Mouse (Mus musculus) gastrocnemius, postnatal 14 days (tissue): ENCODE data around the gene Slc22a18. TPM values are rescaled to one million over a fixed set of nuclear protein-coding genes. Genes with fewer than 3 reads are reported as not detected.

Experiments
- DNase-seq: peaks from one replicate; pipeline ENCODE4 v3.0.0; 2021; ENCODE audit warnings: mixed read lengths
- intact Hi-C: fragments of 180-260 bp; cut with DNase I; formaldehyde crosslinking; loops from one replicate; pipeline ENCODE4 v1.15.1; 2025; ENCODE audit warnings: low total_unique reads
- total RNA-seq, 2 experiments: library from RNA; stranded (reverse); gene quantifications; 2 replicates each; pipeline ENCODE4 v1.2.3; 2021

Slc22a18 gene
- total RNA-seq, 2 experiments from 2014 or later: 0.31 to 0.35 TPM

DNA sequence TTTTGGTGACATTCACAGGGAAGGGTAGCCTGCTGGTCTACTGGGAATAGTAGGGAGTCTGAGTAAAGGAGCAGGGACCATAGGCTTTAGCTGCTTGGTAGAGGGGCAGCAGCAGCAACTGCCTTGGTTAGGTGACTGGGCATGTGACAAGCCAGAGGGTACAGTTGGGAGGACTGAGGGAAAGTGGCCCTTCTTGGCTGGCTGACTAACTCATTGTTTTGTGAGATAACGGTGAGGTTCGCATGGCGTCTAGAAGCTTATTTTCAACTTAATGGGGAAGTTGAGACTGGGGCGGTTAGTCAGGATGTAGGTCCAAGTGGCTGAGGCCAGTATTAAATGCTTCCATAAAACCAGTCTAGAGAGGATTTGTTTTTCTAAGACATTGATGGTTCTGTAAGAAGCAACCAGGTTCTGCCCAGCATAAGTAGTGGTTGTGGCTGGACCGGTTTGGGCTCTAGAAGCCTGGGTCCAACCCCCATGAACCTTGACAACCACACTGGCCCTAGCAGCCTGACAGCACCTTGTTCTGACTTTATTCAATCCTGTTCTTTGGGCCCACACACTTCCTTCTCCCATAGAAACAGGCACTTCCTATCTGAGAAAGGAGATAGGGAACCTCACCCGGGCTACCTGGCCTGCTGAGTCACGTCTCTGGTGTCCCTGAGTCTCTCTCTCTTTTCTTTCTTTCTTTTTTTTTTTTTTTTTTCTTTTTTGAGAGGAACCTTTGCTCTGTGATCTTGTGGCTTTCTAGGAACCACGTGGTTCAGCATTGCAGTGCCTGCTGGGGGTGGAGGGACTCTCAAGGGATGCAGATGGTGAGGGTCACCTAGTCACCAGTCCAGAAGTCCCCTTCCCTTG lies 21.8 kb downstream of the Slc22a18 start:
- DNase-seq: no peak
- intact Hi-C loops: no loop called here

- DNase-seq: no peak
- intact Hi-C loops: no loop called here
Measured at GRCm38 (mm10) chr7:143498584-143498983, 25.0 kb downstream of the Slc22a18 start.

GRCm38 (mm10) chr7:143500912-143501311 lies 27.4 kb downstream of the Slc22a18 start:
- intact Hi-C loops: no loop called here
- DNase-seq: no peak

- intact Hi-C loops: no loop called here
- DNase-seq: peak; percentile 23
Measured at GRCm38 (mm10) chr7:143501643-143502417, 28.3 kb downstream of the Slc22a18 start.

DNA sequence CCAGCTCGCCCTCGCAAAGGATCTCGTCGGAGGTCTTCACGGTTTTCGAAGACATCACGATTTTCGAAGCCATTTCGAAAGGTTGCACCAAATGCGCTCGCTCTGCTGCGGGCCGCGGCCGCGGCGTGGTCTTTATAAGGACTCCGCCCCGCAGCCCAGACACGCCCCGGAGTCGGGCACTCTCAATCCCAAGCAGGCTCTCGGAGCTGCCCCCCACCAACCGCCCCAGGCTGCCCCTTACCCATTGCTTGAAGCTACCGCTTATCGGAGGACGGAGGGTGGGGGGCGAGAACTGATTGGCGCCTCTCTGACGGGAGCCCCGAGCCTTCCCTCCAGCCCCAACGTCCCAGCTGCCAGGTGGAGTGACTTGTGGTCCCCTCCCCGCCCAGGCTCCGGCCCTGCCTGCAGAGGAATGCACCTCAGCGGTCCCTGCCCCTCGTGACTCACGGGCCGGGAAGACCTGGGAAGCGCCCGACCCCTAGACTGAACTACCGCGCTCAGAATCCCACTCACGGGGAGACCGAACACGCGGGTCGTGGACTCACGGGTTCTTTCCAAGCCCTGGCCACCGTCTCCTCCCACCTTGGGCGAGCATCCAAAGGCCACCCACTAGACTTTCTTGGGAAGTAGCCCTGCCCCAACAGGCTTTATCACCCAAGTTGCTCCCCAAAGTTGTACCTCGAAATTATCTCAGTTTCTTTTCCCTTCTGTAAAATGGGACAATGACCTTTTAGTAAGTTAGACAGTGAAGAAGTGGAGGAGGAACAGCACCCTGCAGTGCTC lies 29.1 kb downstream of the Slc22a18 start, which contains the start of gene Phlda2:
Phlda2 (minus strand) TSS at position 733 of the 783 bp plus-strand sequence.
- no peak for DNase-seq
- intact Hi-C loops: no loop called here

DNA sequence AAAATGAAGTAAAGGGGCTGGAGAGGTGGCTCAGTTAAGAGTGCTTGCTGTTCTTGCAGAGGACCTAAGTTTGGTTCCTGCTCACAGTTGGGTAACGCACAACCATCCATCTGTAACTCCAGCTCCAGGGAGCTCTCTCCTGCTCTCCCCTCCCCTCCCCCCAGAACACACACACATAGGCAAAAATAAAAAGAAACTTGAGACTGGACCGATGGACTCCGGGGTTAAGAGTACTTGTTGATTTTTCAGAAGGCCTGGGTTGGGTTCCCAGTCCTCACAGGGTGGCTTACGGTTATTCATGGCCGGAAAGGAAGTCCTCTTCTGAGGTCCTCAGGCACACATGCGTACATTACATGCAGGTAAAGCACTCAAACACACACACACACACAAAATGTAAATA lies 30.4 kb downstream of the Slc22a18 start:
- intact Hi-C loops: no loop called here

GRCm38 (mm10) chr7:143505411-143505810 lies 31.9 kb downstream of the Slc22a18 start:
- no peak for DNase-seq
- intact Hi-C loops: no loop called here

More for the DNA sequence above, 30.4 kb downstream of the Slc22a18 start:
- DNase-seq: no peak

- intact Hi-C loops: no loop called here
- DNase-seq: peak; percentile 75
Measured at GRCm38 (mm10) chr7:143505823-143506222, 32.3 kb downstream of the Slc22a18 start.

GRCm38 (mm10) chr7:143506271-143506670 lies 32.7 kb downstream of the Slc22a18 start:
- DNase-seq: no peak
- intact Hi-C loops: no loop called here

GRCm38 (mm10) chr7:143506675-143507074 lies 33.1 kb downstream of the Slc22a18 start:
- no peak for DNase-seq
- intact Hi-C loops: no loop called here

DNA sequence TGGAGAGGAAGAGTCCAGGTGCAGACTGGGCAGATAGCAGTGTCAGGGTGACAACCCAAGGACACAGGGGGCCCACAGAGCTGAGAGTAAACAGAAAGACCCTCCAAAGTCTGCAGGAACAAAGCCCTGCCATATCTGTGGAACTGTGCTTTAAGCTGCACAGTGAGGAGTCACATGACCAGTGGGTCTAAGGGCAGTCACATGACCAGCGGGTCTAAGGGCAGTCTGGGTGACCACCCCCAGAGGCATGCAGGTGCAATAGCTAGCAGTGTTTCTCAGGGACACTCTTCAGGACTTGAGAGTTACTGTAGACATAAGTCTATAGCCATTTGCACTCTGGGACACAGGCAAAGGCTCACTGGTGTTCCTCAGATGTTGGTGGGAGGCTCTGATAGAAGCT lies 36.0 kb downstream of the Slc22a18 start:
- intact Hi-C loops: no loop called here
- DNase-seq: no peak

DNA sequence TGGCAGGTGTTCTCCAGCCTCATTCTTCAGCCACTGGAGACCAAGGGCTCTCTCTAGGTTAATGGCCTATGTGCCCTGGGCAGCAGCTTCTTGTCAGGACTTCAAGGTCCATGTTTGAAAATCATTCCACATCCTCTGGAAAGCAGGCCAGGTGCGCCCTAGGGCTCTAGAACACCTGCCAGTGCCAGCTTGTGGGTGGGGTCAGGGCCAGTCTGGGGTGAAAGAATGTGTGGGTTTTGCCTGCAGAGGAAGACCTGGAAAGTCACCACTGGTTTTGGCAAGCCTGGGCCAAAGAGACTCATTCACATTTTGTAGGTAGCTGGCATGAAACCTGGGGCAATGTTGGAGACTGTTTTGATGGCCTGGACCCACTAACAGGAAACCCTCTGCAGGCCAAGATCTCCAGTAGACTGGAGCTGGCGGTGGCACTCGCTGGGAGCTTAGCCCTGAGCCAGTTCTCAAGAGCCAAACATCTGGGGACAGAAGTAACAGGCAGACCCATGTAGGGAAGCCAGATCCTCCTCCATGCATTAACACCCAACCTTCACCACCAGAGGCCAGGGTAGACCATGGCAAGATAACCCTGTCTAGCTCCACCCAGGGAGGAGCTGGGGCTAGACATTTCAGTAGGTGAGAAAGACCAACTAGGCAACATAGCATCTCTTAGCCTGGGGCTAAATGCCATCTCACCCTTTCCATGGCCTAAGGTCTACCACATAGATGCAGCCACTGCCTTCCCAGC lies 37.2 kb downstream of the Slc22a18 start:
- DNase-seq: no peak
- intact Hi-C loops: no loop called here

- intact Hi-C loops: no loop called here
- no peak for DNase-seq
Measured at GRCm38 (mm10) chr7:143511335-143511712, 37.8 kb downstream of the Slc22a18 start.

DNA sequence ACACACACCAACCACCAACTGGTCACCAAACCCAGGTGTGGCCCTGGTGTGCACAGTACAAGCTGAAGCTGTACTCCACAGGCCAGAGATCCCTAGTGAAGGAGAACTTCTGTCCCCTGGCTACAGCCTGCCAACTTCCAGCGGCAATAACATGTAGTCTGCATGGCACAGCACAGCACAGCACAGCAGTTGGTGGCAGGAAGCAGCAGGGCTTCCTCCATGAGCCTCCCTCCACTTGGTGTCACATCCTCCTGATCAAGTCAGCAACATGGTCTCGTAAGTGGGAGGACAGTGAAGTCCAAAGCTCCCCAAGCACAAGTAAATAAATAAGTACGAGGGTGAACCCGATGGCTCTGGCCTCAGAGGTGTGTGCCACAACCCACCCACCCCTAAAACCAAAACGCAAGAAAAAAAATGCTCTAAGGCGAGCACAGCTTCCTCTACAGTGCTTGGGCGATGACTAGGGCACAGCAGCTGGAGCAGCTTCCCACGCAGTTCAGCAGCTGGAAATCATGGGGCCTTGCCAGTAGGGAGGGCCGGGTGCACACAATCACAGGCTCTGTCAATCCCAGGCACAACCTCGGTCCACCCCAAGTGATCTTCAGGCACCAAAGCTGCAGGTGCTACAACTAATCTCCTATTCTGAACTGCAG lies 40.4 kb downstream of the Slc22a18 start:
- peak; percentile 27 for DNase-seq
- intact Hi-C loops: no loop called here

DNA sequence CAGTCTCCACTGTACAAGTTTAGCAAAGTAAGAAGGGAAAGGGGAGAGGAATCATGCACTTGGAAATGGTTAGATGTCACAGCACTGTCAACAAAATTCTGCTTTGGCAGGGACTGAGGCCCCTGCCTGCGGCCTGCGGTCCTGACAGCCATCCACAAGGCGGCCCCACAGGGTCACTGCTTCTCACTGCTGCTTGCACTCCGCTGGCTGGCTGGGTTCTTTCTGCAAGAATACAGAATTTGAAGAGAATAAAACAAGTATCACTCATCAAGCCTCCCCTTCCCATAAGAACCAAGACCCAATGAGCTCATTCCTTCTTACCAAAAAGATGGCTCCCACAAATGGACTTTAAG lies 40.9 kb downstream of the Slc22a18 start:
- intact Hi-C loops: no loop called here
- no peak for DNase-seq

GRCm38 (mm10) chr7:143519333-143519732 lies 45.8 kb downstream of the Slc22a18 start:
- intact Hi-C loops: no loop called here
- no peak for DNase-seq

GRCm38 (mm10) chr7:143532410-143532809 lies 58.9 kb downstream of the Slc22a18 start:
- DNase-seq: no peak
- intact Hi-C loops: no loop called here

DNA sequence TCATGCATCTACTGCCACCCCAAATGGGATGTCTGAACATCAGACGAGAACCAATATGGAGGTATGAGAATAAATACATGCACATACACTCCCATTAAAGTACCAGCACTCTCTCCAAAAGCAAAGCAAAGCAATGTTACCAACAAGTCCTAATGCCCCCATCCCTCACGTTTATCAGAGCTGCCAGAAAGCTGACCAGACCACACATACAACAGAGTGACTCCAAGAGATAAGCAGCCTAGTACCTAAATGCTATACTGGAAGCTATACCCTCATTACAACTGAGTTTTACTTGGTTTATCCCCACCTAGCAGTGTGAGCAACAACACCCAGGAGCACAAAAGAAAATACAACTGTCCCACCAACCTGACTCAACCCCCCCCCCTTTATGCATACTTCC lies 59.7 kb downstream of the Slc22a18 start:
- intact Hi-C loops: no loop called here
- DNase-seq: no peak

- intact Hi-C loops: no loop called here
- no peak for DNase-seq
Measured at GRCm38 (mm10) chr7:143536251-143536650, 62.7 kb downstream of the Slc22a18 start.
